Mouse (Mus musculus) cortical plate, adult 2 months (tissue): ENCODE results near the gene Gria1.
A peak's percentile ranks its signal among the peaks of the same experiment; 100 is the strongest.

Experiments
- CTCF ChIP-seq: fragments of 200-500 bp; IDR thresholded peaks from 2 replicates; pipeline ENCODE4 v1.5.1; 2011; ENCODE audit warnings: mild to moderate bottlenecking, control low read depth, low read length; ENCODE audit not compliant: insufficient read depth; ENCODE audit errors: extremely low read depth
- POLR2A ChIP-seq: fragments of 200-500 bp; IDR thresholded peaks from 2 replicates; pipeline ENCODE4 v1.6.1; 2011; ENCODE audit warnings: mild to moderate bottlenecking, low read length, control low read depth; ENCODE audit not compliant: insufficient read depth; ENCODE audit errors: extremely low read depth

GRCm38 (mm10) chr11:57176552-57176951, 165.4 kb downstream of the Gria1 start:
- TF ChIP-seq CTCF (peak; percentile 8; the same call in 1 of the 2 replicates), POLR2A (no peak)
